Mouse (Mus musculus) CD4-positive, CD25-positive, alpha-beta regulatory T cell (primary cell): ENCODE results near the gene Tk2. TPM values are rescaled to one million over a fixed set of nuclear protein-coding genes. Genes with fewer than 3 reads are reported as not detected.

ENCODE experiments used
- polyA plus RNA-seq: library from polyadenylated mRNA; unstranded; fragments of 100-300 nt; shearing (Covaris generic); gene quantifications from one replicate; pipeline ENCODE4 v1.2.1, GENCODE M21; 2017

Tk2 gene
- 97.1 TPM for polyA plus RNA-seq

GRCm38 (mm10) chr8:104248276-104248675 lies at the start of gene Tk2:
Gene Tk2 (minus strand): TSS chr8:104248558.

GRCm38 (mm10) chr8:104293081-104293480 lies 44.7 kb upstream of the Tk2 start, which contains the start of gene Cmtm2a:
Gene Cmtm2a (minus strand): TSS chr8:104293181.

GRCm38 (mm10) chr8:104250439-104251367 lies 2.3 kb upstream of the Tk2 start, which contains the start of gene Cklf:
Gene Cklf (plus strand): TSS chr8:104250861.

Other genes starting within 250 kb of the Tk2 start
- 0.22 TPM for gene Cdh5, start 146.9 kb downstream of the Tk2 start, polyA plus RNA-seq
- gene Bean1, start 78.1 kb downstream of the Tk2 start, polyA plus RNA-seq, result not detected
- gene Cklf, start 2.3 kb upstream of the Tk2 start, polyA plus RNA-seq, result 106 TPM
- 0.35 TPM for gene Cmtm2a, start 44.6 kb upstream of the Tk2 start, polyA plus RNA-seq
- gene Gm45711, start 61.5 kb upstream of the Tk2 start, polyA plus RNA-seq, result not detected
- 0.11 TPM for gene Cmtm1, start 61.6 kb upstream of the Tk2 start, polyA plus RNA-seq
- gene Gm11020, start 73.0 kb upstream of the Tk2 start, polyA plus RNA-seq, result not detected
- not detected for gene Cmtm2b, start 73.7 kb upstream of the Tk2 start, polyA plus RNA-seq
- 25.9 TPM for gene Cmtm3, start 90.9 kb upstream of the Tk2 start, polyA plus RNA-seq
- gene Cmtm4, start 147.2 kb upstream of the Tk2 start, polyA plus RNA-seq, result 0.31 TPM
- 39.2 TPM for gene Dync1li2, start 194.5 kb upstream of the Tk2 start, polyA plus RNA-seq